Mouse (Mus musculus) liver, embryonic 11.5 days (tissue): Measurements from ENCODE around the gene Aldh8a1. TPM values are rescaled to one million over a fixed set of nuclear protein-coding genes. Genes with fewer than 3 reads are reported as not detected.

Experiments
- ATAC-seq: fragments of 200-750 bp; cut with Nextera tagmentation; replicated peaks from 2 replicates; pipeline ENCODE4 v1.8.0; 2017; ENCODE audit warnings: moderate number of reproducible peaks, mild to moderate bottlenecking, moderate TSS enrichment, moderate library complexity; ENCODE audit not compliant: low FRiP score
- DNase-seq: peaks from one replicate; pipeline ENCODE4 v3.0.0-alpha.2; 2017; ENCODE audit warnings: low spot score
- H3K27ac ChIP-seq: fragments of 300-500 bp; sonication (generic); 2 replicates; pipeline ENCODE4 v1.5.1; 2014; ENCODE audit warnings: mild to moderate bottlenecking, low read depth, low read length, control low read depth
- H3K27me3 ChIP-seq: fragments of 300-500 bp; sonication (generic); replicated peaks from 2 replicates; pipeline ENCODE4 v1.6.1; 2014; ENCODE audit warnings: low read length, mixed read lengths; ENCODE audit not compliant: control insufficient read depth, insufficient read depth
- H3K36me3 ChIP-seq: fragments of 300-500 bp; sonication (generic); 2 replicates; pipeline ENCODE4 v1.6.1; 2014; ENCODE audit warnings: mild to moderate bottlenecking, low read length, moderate library complexity, mixed read lengths; ENCODE audit not compliant: control insufficient read depth, insufficient read depth
- H3K4me1 ChIP-seq: fragments of 300-500 bp; sonication (generic); replicated peaks from 2 replicates; pipeline ENCODE4 v1.6.1; 2014; ENCODE audit warnings: low read length, mixed read lengths; ENCODE audit not compliant: control insufficient read depth, insufficient read depth
- H3K4me2 ChIP-seq: fragments of 300-500 bp; sonication (generic); 2 replicates; pipeline ENCODE4 v1.6.1; 2014; ENCODE audit warnings: mild to moderate bottlenecking, control low read depth, moderate library complexity
- H3K4me3 ChIP-seq: fragments of 300-500 bp; sonication (generic); 2 replicates; pipeline ENCODE4 v1.5.1; 2014; ENCODE audit warnings: low read depth, low read length, control low read depth
- H3K9ac ChIP-seq: fragments of 300-500 bp; sonication (generic); 2 replicates; pipeline ENCODE4 v1.6.1; 2014; ENCODE audit warnings: low read depth, low read length, control low read depth
- H3K9me3 ChIP-seq: fragments of 300-500 bp; sonication (generic); 2 replicates; pipeline ENCODE4 v1.6.1; 2016; ENCODE audit warnings: low read length, inconsistent platforms, mixed read lengths; ENCODE audit not compliant: control insufficient read depth
- WGBS: fragments of 180-500 bp; shearing (Covaris S2); extraction: QIAGEN DNeasy Blood & Tissue Kit; methylation state at CpG from one replicate; pipeline ENCODE4 v1.1.7; 2014; 5-methylcytosine and 5-hydroxymethylcytosine counted together
- polyA plus RNA-seq: library from polyadenylated mRNA; unstranded; fragments of >200 nt; fragmentation: Nextera tagmentation; extraction: Ambion mirVana; gene quantifications from 2 replicates; pipeline ENCODE4 v1.2.1, GENCODE M21; 2014

The Aldh8a1 gene
- polyA plus RNA-seq, 1 experiment from 2014 or later = 3.6 TPM

DNA sequence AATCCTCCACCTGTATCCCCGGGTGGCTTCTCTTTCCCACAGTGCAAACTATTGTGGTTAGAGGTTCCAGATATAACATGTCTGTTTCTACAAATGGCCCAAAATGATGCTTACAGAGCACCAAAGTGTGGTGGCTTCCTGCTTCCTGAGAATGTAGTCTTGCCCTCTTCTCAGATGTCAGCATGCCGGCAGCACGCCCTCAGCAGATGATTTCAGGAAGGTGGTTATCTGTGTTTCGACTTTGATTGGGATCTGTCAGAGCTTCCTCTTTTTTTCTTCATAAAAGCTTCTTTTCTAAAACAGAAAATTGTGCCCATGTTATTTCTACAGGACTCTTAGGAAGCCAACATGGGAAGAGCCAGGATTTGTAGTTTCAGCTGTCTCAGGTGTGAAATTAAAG lies 13.8 kb upstream of the Aldh8a1 start:
- Histone ChIP-seq H3K4me3 (no peak overlapping the region), H3K4me2 (no peak overlapping the region), H3K27me3 (no peaks in the 10 kb centered on the region), H3K9ac (no peak overlapping the region), H3K36me3 (peaks cover 5% of the 10 kb centered on the region; the same call in 1 of the 2 replicates), H3K27ac (no peak overlapping the region), H3K9me3 (no peaks in the 10 kb centered on the region), H3K4me1 (no peaks in the 10 kb centered on the region)
- no peak for ATAC-seq
- WGBS = 55% methylated on average over 4 of the region's 4 CpGs
- DNase-seq = no peak

DNA sequence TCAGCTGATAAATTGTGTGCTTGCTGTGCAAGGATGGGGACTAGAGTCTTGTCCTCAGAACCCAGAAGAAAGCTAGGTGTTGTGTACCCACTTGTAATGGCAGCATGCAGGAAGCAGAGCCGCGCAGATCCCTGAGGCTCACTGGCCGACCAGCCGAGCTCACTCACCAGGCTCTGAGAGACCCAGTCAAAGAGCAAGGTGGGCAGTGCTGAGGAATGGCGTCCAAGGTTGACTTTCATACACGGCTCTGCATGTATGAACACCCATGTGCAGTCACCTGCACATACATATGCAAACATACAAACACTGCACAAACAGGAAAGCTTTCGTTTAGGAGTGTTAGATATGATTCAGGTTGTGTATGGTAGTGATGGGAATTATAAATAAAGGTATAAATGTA lies 12.1 kb upstream of the Aldh8a1 start:
- Histone ChIP-seq H3K27ac (no peak overlapping the region), H3K9ac (no peak overlapping the region), H3K36me3 (peaks cover 7% of the 10 kb centered on the region; the same call in 1 of the 2 replicates), H3K4me3 (no peak overlapping the region), H3K4me2 (no peak overlapping the region), H3K27me3 (no peaks in the 10 kb centered on the region), H3K4me1 (no peaks in the 10 kb centered on the region), H3K9me3 (no peaks in the 10 kb centered on the region)
- WGBS = 88% methylated on average over 7 of the region's 7 CpGs
- ATAC-seq = no peak
- DNase-seq = no peak

DNA sequence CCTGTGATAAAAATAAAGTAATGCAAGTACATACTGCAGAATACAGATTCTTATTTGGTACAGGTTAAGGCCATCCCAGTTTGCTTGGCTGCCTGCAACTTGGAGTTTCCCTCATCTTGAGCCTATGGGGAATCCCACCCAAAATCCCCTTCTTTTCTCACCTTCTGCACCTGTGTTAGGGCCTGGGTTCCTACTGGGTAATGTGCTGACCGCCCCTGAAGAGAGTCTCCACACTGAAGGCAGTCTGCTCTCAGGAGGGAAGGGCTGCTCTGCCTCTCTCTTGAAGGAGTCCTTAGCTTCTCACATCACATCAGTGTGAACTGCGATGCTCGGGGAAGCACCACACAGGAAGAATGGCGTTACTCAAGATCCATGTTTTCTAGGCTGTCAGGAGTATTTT lies 11.2 kb upstream of the Aldh8a1 start:
- Histone ChIP-seq H3K4me2 (no peak overlapping the region), H3K4me1 (no peaks in the 10 kb centered on the region), H3K9ac (no peak overlapping the region), H3K27me3 (no peaks in the 10 kb centered on the region), H3K27ac (no peak overlapping the region), H3K36me3 (peaks cover 7% of the 10 kb centered on the region; the same call in 1 of the 2 replicates), H3K9me3 (no peaks in the 10 kb centered on the region), H3K4me3 (no peak overlapping the region)
- no peak for DNase-seq
- ATAC-seq = no peak
- WGBS = 83% methylated on average over 4 of the region's 4 CpGs

DNA sequence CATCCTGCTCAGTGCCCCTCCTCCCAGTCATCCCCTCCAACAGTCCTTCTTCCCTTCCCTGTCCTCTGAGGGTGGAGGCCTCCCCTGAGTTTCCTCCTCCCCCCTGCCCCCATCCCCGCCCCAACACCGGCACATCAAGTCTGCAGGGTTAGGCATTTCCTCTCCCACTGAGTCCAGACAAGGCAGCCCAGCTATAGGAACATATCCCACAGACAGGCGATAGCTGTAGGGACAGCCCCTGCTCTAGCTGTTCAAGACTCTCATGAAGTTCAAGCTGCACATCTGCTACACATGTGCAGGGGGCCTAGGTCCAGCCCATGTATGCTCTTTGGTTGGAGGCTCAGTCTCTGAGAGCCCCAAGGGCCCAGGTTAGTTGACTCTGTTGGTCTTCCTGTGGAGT lies 10.6 kb upstream of the Aldh8a1 start:
- ATAC-seq = no peak
- WGBS = 66% methylated on average over 3 of the region's 3 CpGs
- Histone ChIP-seq H3K9ac (no peak overlapping the region), H3K9me3 (no peaks in the 10 kb centered on the region), H3K27ac (no peak overlapping the region), H3K27me3 (no peaks in the 10 kb centered on the region), H3K4me1 (no peaks in the 10 kb centered on the region), H3K4me2 (no peak overlapping the region), H3K36me3 (peaks cover 7% of the 10 kb centered on the region; the same call in 1 of the 2 replicates), H3K4me3 (no peak overlapping the region)
- DNase-seq = no peak

DNA sequence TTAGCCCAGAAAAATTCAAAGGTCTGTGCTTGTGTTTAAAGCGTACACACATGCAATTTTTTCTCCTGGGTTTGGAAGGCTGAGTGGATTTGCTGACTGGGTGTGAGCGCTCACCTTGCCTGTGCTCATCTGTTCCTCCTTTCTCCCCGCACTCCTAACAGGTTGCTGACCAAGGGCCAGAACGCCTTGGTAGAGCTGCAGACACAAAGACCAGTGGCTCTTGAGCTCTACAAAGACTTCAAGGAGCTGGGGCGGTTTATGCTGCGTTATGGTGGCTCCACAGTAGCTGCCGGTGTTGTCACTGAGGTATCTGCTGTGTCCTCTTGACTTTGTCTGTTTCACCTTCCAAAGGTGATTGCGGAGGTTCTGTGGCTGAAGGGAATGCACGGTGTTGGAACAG lies 9.6 kb upstream of the Aldh8a1 start:
- no peaks in the 10 kb centered on the region for H3K9me3 ChIP-seq
- no peak overlapping the region for H3K4me2 ChIP-seq
- no peak for ATAC-seq
- DNase-seq = no peak
- WGBS = 94% methylated on average over 9 of the region's 9 CpGs
- no peak overlapping the region for H3K27ac ChIP-seq
- no peak overlapping the region for H3K4me3 ChIP-seq
- H3K4me1 ChIP-seq = no peaks in the 10 kb centered on the region
- no peaks in the 10 kb centered on the region for H3K27me3 ChIP-seq
- peaks cover 7% of the 10 kb centered on the region; the same call in 1 of the 2 replicates for H3K36me3 ChIP-seq
- H3K9ac ChIP-seq = no peak overlapping the region

DNA sequence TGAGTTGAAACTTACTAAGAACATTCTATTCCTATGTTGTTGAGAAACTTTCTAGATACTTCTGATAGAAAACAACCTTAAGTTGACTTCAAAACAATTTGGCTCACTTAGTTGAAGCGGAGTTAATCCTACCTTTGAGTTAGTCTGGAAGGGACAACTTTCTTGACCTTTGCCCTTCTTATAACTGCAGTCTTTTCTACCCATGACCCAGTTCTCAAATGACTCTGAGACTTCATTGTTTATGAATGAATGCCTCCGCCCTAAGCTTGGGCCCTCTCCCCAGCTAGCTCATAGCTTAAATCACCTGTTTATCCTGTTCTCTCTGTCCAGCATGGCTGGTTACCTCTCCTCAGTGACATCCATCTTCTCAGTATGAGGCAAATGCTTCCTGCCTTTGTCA lies 7.5 kb upstream of the Aldh8a1 start:
- H3K4me3 ChIP-seq = no peak overlapping the region
- no peak for ATAC-seq
- no peaks in the 10 kb centered on the region for H3K4me1 ChIP-seq
- no peak for DNase-seq
- H3K9ac ChIP-seq = no peak overlapping the region
- WGBS = 86% methylated on average over 2 of the region's 2 CpGs
- H3K36me3 ChIP-seq = peaks cover 7% of the 10 kb centered on the region; the same call in 1 of the 2 replicates
- H3K27ac ChIP-seq = no peak overlapping the region
- no peak overlapping the region for H3K4me2 ChIP-seq
- no peaks in the 10 kb centered on the region for H3K9me3 ChIP-seq
- no peaks in the 10 kb centered on the region for H3K27me3 ChIP-seq

DNA sequence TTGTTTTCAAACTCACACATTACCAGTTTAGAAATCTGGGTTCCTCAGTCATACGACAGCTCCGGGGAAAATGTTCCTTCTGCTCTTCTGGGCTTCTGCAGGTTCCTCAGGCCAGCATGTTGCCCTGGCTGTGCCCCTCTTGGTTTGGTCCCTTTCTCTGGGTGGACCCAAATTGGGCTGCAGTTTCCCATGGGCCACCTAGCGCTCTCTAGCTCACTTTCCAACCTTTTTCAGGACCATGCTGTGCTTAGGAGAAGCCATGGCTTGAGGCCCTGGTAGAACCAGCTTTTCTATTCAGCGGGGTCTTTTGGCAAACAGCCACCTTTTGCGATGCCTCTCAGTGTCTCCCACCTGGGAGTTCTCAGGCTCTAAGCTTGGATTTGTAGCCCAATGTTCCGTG lies 4.8 kb upstream of the Aldh8a1 start:
- H3K4me1 ChIP-seq = no peaks in the 10 kb centered on the region
- no peak overlapping the region for H3K27ac ChIP-seq
- no peak overlapping the region for H3K9ac ChIP-seq
- WGBS = 92% methylated on average over 6 of the region's 6 CpGs
- H3K27me3 ChIP-seq = no peaks in the 10 kb centered on the region
- no peak overlapping the region for H3K4me2 ChIP-seq
- H3K4me3 ChIP-seq = no peak overlapping the region
- H3K9me3 ChIP-seq = no peaks in the 10 kb centered on the region
- no peak for ATAC-seq
- H3K36me3 ChIP-seq = peaks cover 7% of the 10 kb centered on the region; the same call in 1 of the 2 replicates
- DNase-seq = no peak

DNA sequence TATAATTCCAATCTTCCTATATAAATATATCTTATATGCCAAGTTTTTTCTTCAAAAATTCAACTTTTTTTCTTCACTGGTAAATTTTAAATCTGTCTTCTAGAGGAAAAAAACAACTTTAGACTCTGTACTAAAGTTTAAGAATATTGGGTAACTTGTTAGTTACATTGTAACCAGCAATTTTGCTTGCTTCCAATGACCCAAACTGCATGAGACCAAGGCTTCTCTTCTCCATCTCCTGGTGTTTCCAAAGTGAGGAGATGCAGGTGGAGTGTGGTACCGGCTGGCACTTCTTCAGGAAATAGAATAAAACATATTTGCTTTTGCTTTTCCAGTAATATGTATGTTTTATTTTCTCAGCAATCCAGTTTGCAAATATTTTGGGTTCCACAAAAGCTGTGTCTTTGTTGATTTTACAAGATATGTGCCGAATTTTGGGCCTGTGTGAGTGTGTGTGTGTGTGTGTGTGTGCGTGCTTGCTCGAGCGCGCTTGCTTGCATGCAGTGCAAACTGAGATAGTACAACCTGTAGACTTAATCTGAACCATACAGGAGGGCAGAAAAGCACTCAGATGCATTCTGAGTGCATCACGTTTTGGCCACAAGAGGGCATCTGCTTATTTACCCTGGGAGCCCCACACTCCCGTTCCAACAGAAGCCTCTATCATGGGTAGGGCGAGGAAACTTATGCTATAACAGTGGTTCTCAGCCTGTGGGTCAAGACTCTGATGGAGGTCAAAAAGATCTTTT lies 1.3 kb downstream of the Aldh8a1 start:
- no peak overlapping the region for H3K4me2 ChIP-seq
- H3K27ac ChIP-seq = no peak overlapping the region
- no peak for DNase-seq
- 45% methylated on average over 9 of the region's 9 CpGs for WGBS
- no peaks in the 10 kb centered on the region for H3K27me3 ChIP-seq
- H3K4me1 ChIP-seq = no peaks in the 10 kb centered on the region
- H3K9ac ChIP-seq = no peak overlapping the region
- H3K36me3 ChIP-seq = no peaks in the 10 kb centered on the region
- no peak overlapping the region for H3K4me3 ChIP-seq
- H3K9me3 ChIP-seq = no peaks in the 10 kb centered on the region
- peak; percentile 80 for ATAC-seq

DNA sequence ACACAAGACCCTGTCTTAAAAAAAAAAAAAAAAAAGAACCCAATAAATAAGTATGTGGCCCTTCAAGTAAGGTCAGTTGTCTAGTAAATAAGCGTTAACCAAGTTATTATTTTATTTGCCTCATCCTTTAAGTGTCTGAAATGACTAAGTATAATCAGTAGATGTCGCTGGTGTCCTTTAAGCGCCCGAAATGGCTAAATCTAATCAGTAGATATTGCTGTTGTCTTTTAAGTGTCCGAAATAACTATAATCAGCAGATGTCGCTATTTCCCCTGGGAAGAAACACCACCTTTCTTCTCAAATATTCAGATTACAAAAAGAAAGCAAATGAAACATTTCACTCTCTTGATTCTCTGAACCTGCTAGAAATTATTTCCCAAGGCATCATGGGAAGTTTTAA lies 5.8 kb downstream of the Aldh8a1 start:
- ATAC-seq (no peak), DNase-seq (no peak)
- 14% methylated on average over 6 of the region's 6 CpGs for WGBS
- no peaks in the 10 kb centered on the region for H3K9me3 ChIP-seq
- no peaks in the 10 kb centered on the region for H3K36me3 ChIP-seq
- no peak overlapping the region for H3K4me2 ChIP-seq
- no peaks in the 10 kb centered on the region for H3K27me3 ChIP-seq
- no peak overlapping the region for H3K4me3 ChIP-seq
- H3K4me1 ChIP-seq = 0 out of 2 replicates have a peak, but pooled peaks cover 5% of the 10 kb centered on the region
- H3K9ac ChIP-seq = no peak overlapping the region
- H3K27ac ChIP-seq = no peak overlapping the region
